Mouse (Mus musculus) MEL-GATA-1-ER (cell line): ENCODE results near the gene Usp21.

Experiments
- DNase-seq: peaks from one replicate; pipeline ENCODE4 v3.0.0-alpha.2; 2012; ENCODE audit warnings: low read depth; ENCODE audit errors: extremely low read depth

Gene Usp21

GRCm38 (mm10) chr1:171268341-171268740, 19.4 kb downstream of the Usp21 start:
- DNase-seq = no peak

GRCm38 (mm10) chr1:171265971-171266744, 21.6 kb downstream of the Usp21 start:
- no peak for DNase-seq

- DNase-seq = no peak
Observed at GRCm38 (mm10) chr1:171263666-171264461, 23.9 kb downstream of the Usp21 start.

GRCm38 (mm10) chr1:171263185-171263611, 24.6 kb downstream of the Usp21 start:
- DNase-seq = no peak

- no peak for DNase-seq
Observed at GRCm38 (mm10) chr1:171262594-171263130, 25.1 kb downstream of the Usp21 start.

GRCm38 (mm10) chr1:171260316-171260715, 27.5 kb downstream of the Usp21 start:
- no peak for DNase-seq

GRCm38 (mm10) chr1:171258921-171259320, 28.9 kb downstream of the Usp21 start:
- no peak for DNase-seq

GRCm38 (mm10) chr1:171257781-171258180, 30.0 kb downstream of the Usp21 start:
- DNase-seq = no peak

GRCm38 (mm10) chr1:171256937-171257548, 30.7 kb downstream of the Usp21 start:
- DNase-seq = peak; percentile 61

GRCm38 (mm10) chr1:171256095-171256818, 31.5 kb downstream of the Usp21 start:
- DNase-seq = no peak

- DNase-seq = no peak
Observed at GRCm38 (mm10) chr1:171252415-171252814, 35.4 kb downstream of the Usp21 start.

GRCm38 (mm10) chr1:171251594-171252324, 36.0 kb downstream of the Usp21 start:
- no peak for DNase-seq

GRCm38 (mm10) chr1:171250680-171251593, 36.9 kb downstream of the Usp21 start, which contains the start of gene Ndufs2:
Ndufs2 (minus strand) TSS chr1:171251388.
- DNase-seq = no peak

GRCm38 (mm10) chr1:171249913-171250600, 37.7 kb downstream of the Usp21 start, which contains the start of gene Adamts4:
Adamts4 (plus strand) TSS chr1:171250421.
- DNase-seq = no peak

GRCm38 (mm10) chr1:171248386-171249226, 39.2 kb downstream of the Usp21 start:
- no peak for DNase-seq

GRCm38 (mm10) chr1:171247916-171248315, 39.9 kb downstream of the Usp21 start:
- DNase-seq = no peak

GRCm38 (mm10) chr1:171247453-171247841, 40.3 kb downstream of the Usp21 start:
- DNase-seq = no peak
